Mouse (Mus musculus): ENCODE measurements around the gene Akr1b10. TPM values are rescaled to one million over a fixed set of nuclear protein-coding genes. Genes with fewer than 3 reads are reported as not detected.

Gene Akr1b10
- polyA plus RNA-seq (2015; fragmentation: Illumina TruSeq; extraction: RNeasy Lipid Tissue Mini Kit (QIAGEN cat#74804); ENCODE audit: insufficient read depth, low replicate concordance): 62.1 TPM

GRCm38 (mm10) chr6:34384110-34384661 lies at the start of gene Akr1b10:
Gene Akr1b10 (plus strand): TSS chr6:34384218.

GRCm38 (mm10) chr6:34353658-34354353 lies 30.2 kb upstream of the Akr1b10 start, which contains the start of gene Akr1b8:
Gene Akr1b8 (plus strand): TSS chr6:34354119.

GRCm38 (mm10) chr6:34412023-34412422 lies 28.0 kb downstream of the Akr1b10 start, which contains the start of gene Akr1b7:
Gene Akr1b7 (plus strand): TSS chr6:34412334.

Other genes with a start within 250 kb of the Akr1b10 start
- 37.3 TPM for gene Slc35b4, start 207.1 kb upstream of the Akr1b10 start, polyA plus RNA-seq (2015; fragmentation: Illumina TruSeq; extraction: RNeasy Lipid Tissue Mini Kit (QIAGEN cat#74804); ENCODE audit: insufficient read depth, low replicate concordance)
- gene Akr1b3, start 66.7 kb upstream of the Akr1b10 start, polyA plus RNA-seq (2015; fragmentation: Illumina TruSeq; extraction: RNeasy Lipid Tissue Mini Kit (QIAGEN cat#74804); ENCODE audit: insufficient read depth, low replicate concordance): 138 TPM
- gene Akr1b8, start 30.1 kb upstream of the Akr1b10 start, polyA plus RNA-seq (2015; fragmentation: Illumina TruSeq; extraction: RNeasy Lipid Tissue Mini Kit (QIAGEN cat#74804); ENCODE audit: insufficient read depth, low replicate concordance): 11.6 TPM
- gene Akr1b7, start 28.1 kb downstream of the Akr1b10 start, polyA plus RNA-seq (2015; fragmentation: Illumina TruSeq; extraction: RNeasy Lipid Tissue Mini Kit (QIAGEN cat#74804); ENCODE audit: insufficient read depth, low replicate concordance): 6.9 TPM
- 303 TPM for gene Bpgm, start 92.0 kb downstream of the Akr1b10 start, polyA plus RNA-seq (2015; fragmentation: Illumina TruSeq; extraction: RNeasy Lipid Tissue Mini Kit (QIAGEN cat#74804); ENCODE audit: insufficient read depth, low replicate concordance)
- 109 TPM for gene Cald1, start 214.3 kb downstream of the Akr1b10 start, polyA plus RNA-seq (2015; fragmentation: Illumina TruSeq; extraction: RNeasy Lipid Tissue Mini Kit (QIAGEN cat#74804); ENCODE audit: insufficient read depth, low replicate concordance)